9 mouse cellular contexts compared by ENCODE assay signal in genomic region chr5:115316968-115317644, GRCm38 (mm10). TPM values are rescaled to one million over a fixed set of nuclear protein-coding genes. Genes with fewer than 3 reads are reported as not detected.
DNase-seq lines count a peak whose midpoint lies in the region; ATAC-seq and TF ChIP-seq lines count a peak whose summit lies in the region.
"Had no signal": no experiment of that assay in that cellular context is flagged by ENCODE, and none has a peak within 500 bp of the region (broad histone marks: within the 10 kb centered on the region; RNA-seq: fewer than 3 reads in every experiment).

No protein-coding gene starts in this region.

- intact Hi-C loops in gastrocnemius, adult 2 months (cut with DNase I) = no loop called here

- no peak for TF ChIP-seq POLR2A in limb, embryonic 14.5 days (IDR thresholded peaks at IDR 0.05; ENCODE audit: borderline replicate concordance, extremely low read depth, insufficient read depth, insufficient read length)

- no peak; the same call in 1 of the 2 replicates for ATAC-seq in limb, embryonic 14.5 days (ENCODE audit: low FRiP score, low read depth)
- ATAC-seq in stomach, postnatal 0 days (ENCODE audit: low FRiP score, low TSS enrichment) = no peak

- peaks cover 37% of the 10 kb centered on the region for H3K4me1 ChIP-seq in limb, embryonic 14.5 days (ENCODE audit: control insufficient read depth, insufficient read depth, low read length)
- peaks cover 5% of the 10 kb centered on the region; the same call in 1 of the 2 replicates for H3K4me1 ChIP-seq in stomach, postnatal 0 days (replicated peaks; ENCODE audit: control insufficient read depth, insufficient read depth)

- TF ChIP-seq EP300 in stomach, postnatal 0 days (optimal IDR thresholded peaks at IDR 0.05) = no peak

- H3K9ac ChIP-seq in limb, embryonic 14.5 days (ENCODE audit: low read depth, low read length, severe bottlenecking) = peak overlapping the region; percentile 45
- peak overlapping the region; percentile 53; the same call in 1 of the 2 replicates for H3K9ac ChIP-seq in stomach, postnatal 0 days (ENCODE audit: low read length)

- 6% methylated on average over 14 of the region's 14 CpGs for WGBS in limb, embryonic 14.5 days
- 17% methylated on average over 14 of the region's 14 CpGs for WGBS in stomach, postnatal 0 days

- H3K36me3 ChIP-seq in limb, embryonic 14.5 days (ENCODE audit: control insufficient read depth, insufficient read depth, low read length) = no peaks in the 10 kb centered on the region
- H3K36me3 ChIP-seq in stomach, postnatal 0 days (ENCODE audit: control insufficient read depth, insufficient read depth, low read length) = no peaks in the 10 kb centered on the region

- DNase-seq in gastrocnemius, adult 2 months = peak; percentile 16
- DNase-seq in gastrocnemius, adult 18-20 months (ENCODE audit: low spot score) = no peak
- DNase-seq in thymus, postnatal 4 days = peak; percentile 32
- DNase-seq in thymus, postnatal 14 days = no peak
- DNase-seq in limb, embryonic 14.5 days (ENCODE audit: low spot score) = no peak
- peak; percentile 45 for DNase-seq in stomach, postnatal 0 days (ENCODE audit: low spot score)
- DNase-seq in natural killer cell, adult 2 months (ENCODE audit: low spot score in 2 of 2) = no peak
- no peak for DNase-seq in layer of hippocampus, adult 11-12 months (ENCODE audit: low spot score)

- no peaks in the 10 kb centered on the region for H3K9me3 ChIP-seq in limb, embryonic 14.5 days (ENCODE audit: control insufficient read depth, low read length)
- H3K9me3 ChIP-seq in stomach, postnatal 0 days (ENCODE audit: control insufficient read depth, low read length) = no peaks in the 10 kb centered on the region

- no peak for TF ChIP-seq CTCF in gastrocnemius, adult 2 months (IDR thresholded peaks at IDR 0.05)
- TF ChIP-seq CTCF in stomach, postnatal 0 days (IDR thresholded peaks at IDR 0.05; ENCODE audit: low read depth) = no peak

- no peak overlapping the region for H3K4me3 ChIP-seq in gastrocnemius, adult 2 months
- no peak overlapping the region for H3K4me3 ChIP-seq in limb, embryonic 14.5 days (replicated peaks; ENCODE audit: low read length)
- no peak overlapping the region for H3K4me3 ChIP-seq in stomach, postnatal 0 days (ENCODE audit: low read depth, low read length)

- no peaks in the 10 kb centered on the region for H3K27me3 ChIP-seq in limb, embryonic 14.5 days (ENCODE audit: control insufficient read depth, insufficient read depth, low read length)
- no peaks in the 10 kb centered on the region for H3K27me3 ChIP-seq in stomach, postnatal 0 days (ENCODE audit: control insufficient read depth, insufficient read depth, low read length)

- H3K27ac ChIP-seq in gastrocnemius, adult 2 months = peak overlapping the region; percentile 85
- H3K27ac ChIP-seq in limb, embryonic 14.5 days (replicated peaks; ENCODE audit: low read depth, low read length) = peak overlapping the region; percentile 82
- peak overlapping the region; percentile 66 for H3K27ac ChIP-seq in stomach, postnatal 0 days (replicated peaks)
- H3K27ac ChIP-seq: macrophage had no signal

- peak overlapping the region; percentile 10 for H3K4me2 ChIP-seq in limb, embryonic 14.5 days (replicated peaks; ENCODE audit: low read depth, low read length, severe bottlenecking)
- H3K4me2 ChIP-seq in stomach, postnatal 0 days (replicated peaks; ENCODE audit: low read depth) = no peak overlapping the region; the same call in 1 of the 2 replicates

RNA-seq across cellular contexts. Expression of gene Srsf9, which starts 9.9 kb away (rescaled TPM):
- total RNA-seq in gastrocnemius, adult 2 months (2021) = 10 to 100 TPM in 1 of 2 experiments, 1 to 10 TPM in 1; 9.3 to 12.1 TPM
- total RNA-seq in gastrocnemius, adult 18-20 months (2021) = 10 to 100 TPM in 1 of 2 experiments, 1 to 10 TPM in 1; 9.6 to 13.2 TPM
- 132 and 137 TPM in 2 replicates for polyA plus RNA-seq in limb, embryonic 14.5 days (2012; rRNA removed)
- 252 and 271 TPM in 2 replicates for polyA plus RNA-seq in limb, embryonic 14.5 days (2014; fragmentation: Nextera tagmentation; extraction: Ambion mirVana)
- polyA plus RNA-seq in stomach, postnatal 0 days (2015; fragmentation: Nextera tagmentation; extraction: Ambion mirVana) = 121 and 129 TPM in 2 replicates

RNA-seq across cellular contexts. Expression of gene Dynll1, which starts 16.3 kb away (rescaled TPM):
- 100 to 1,000 TPM in 1 of 2 experiments, 10 to 100 TPM in 1; 48.4 to 115 TPM for total RNA-seq in gastrocnemius, adult 2 months (2021)
- 10 to 100 TPM; 44.1 to 75.5 TPM for total RNA-seq in gastrocnemius, adult 18-20 months (2021)
- 503 and 1,052 TPM in 2 replicates for polyA plus RNA-seq in limb, embryonic 14.5 days (2012; rRNA removed)
- 1,814 and 1,833 TPM in 2 replicates for polyA plus RNA-seq in limb, embryonic 14.5 days (2014; fragmentation: Nextera tagmentation; extraction: Ambion mirVana)
- 1,661 and 1,792 TPM in 2 replicates for polyA plus RNA-seq in stomach, postnatal 0 days (2015; fragmentation: Nextera tagmentation; extraction: Ambion mirVana)

RNA-seq across cellular contexts. Expression of gene Gatc, which starts 23.9 kb away (rescaled TPM):
- 10 to 100 TPM; 22.2 to 28.0 TPM for total RNA-seq in gastrocnemius, adult 2 months (2021)
- total RNA-seq in gastrocnemius, adult 18-20 months (2021) = 10 to 100 TPM; 23.6 to 24.7 TPM
- 23.7 TPM in 2 replicates for polyA plus RNA-seq in limb, embryonic 14.5 days (2012; rRNA removed)
- polyA plus RNA-seq in limb, embryonic 14.5 days (2014; fragmentation: Nextera tagmentation; extraction: Ambion mirVana) = 29.6 and 33.3 TPM in 2 replicates
- polyA plus RNA-seq in stomach, postnatal 0 days (2015; fragmentation: Nextera tagmentation; extraction: Ambion mirVana) = 12.9 and 14.7 TPM in 2 replicates

RNA-seq across cellular contexts. Expression of gene Triap1, which starts 23.9 kb away (rescaled TPM):
- total RNA-seq in gastrocnemius, adult 2 months (2021) = 10 to 100 TPM; 19.1 to 20.3 TPM
- 10 to 100 TPM; 18.2 to 18.3 TPM for total RNA-seq in gastrocnemius, adult 18-20 months (2021)
- polyA plus RNA-seq in limb, embryonic 14.5 days (2012; rRNA removed) = 27.6 and 28.7 TPM in 2 replicates
- polyA plus RNA-seq in limb, embryonic 14.5 days (2014; fragmentation: Nextera tagmentation; extraction: Ambion mirVana) = 61.7 and 62.2 TPM in 2 replicates
- polyA plus RNA-seq in stomach, postnatal 0 days (2015; fragmentation: Nextera tagmentation; extraction: Ambion mirVana) = 63.3 and 65.4 TPM in 2 replicates

RNA-seq across cellular contexts. Expression of gene Cox6a1, which starts 31.7 kb away (rescaled TPM):
- 10 to 100 TPM; 38.7 to 60.9 TPM for total RNA-seq in gastrocnemius, adult 2 months (2021)
- total RNA-seq in gastrocnemius, adult 18-20 months (2021) = 10 to 100 TPM; 42.5 to 67.7 TPM
- polyA plus RNA-seq in limb, embryonic 14.5 days (2012; rRNA removed) = 902 and 1,086 TPM in 2 replicates
- polyA plus RNA-seq in limb, embryonic 14.5 days (2014; fragmentation: Nextera tagmentation; extraction: Ambion mirVana) = 766 and 836 TPM in 2 replicates
- 1,431 and 1,574 TPM in 2 replicates for polyA plus RNA-seq in stomach, postnatal 0 days (2015; fragmentation: Nextera tagmentation; extraction: Ambion mirVana)

Comparison
In these comparisons a context has a peak if more than half of its experiments do, and no peak if none do; other contexts are left out.
1. DNase-seq: peak in gastrocnemius, adult 2 months (single experiment), thymus, postnatal 4 days (single experiment) and stomach, postnatal 0 days (single experiment); none in gastrocnemius, adult 18-20 months (single experiment), thymus, postnatal 14 days (single experiment), limb, embryonic 14.5 days (single experiment), natural killer cell, adult 2 months (0 of 2) and layer of hippocampus, adult 11-12 months (single experiment).
2. Peak in every context shown above with its lines, with median percentiles within 50 percentile points of each other: H3K27ac ChIP-seq.